Mouse (Mus musculus) cerebellum, adult (tissue): ENCODE data around the gene Thap3.

ENCODE experiments used
- ATAC-seq: cut with Nextera tagmentation; 2 replicates; pipeline ENCODE4 v1.9.2; 2017; ENCODE audit warnings: mild to moderate bottlenecking, moderate library complexity, mixed read lengths; ENCODE audit not compliant: insufficient number of reproducible peaks, low FRiP score, low TSS enrichment

Thap3 gene

GRCm38 (mm10) chr4:151986650-151987049 lies 2.1 kb downstream of the Thap3 start:
- no peak for ATAC-seq

DNA sequence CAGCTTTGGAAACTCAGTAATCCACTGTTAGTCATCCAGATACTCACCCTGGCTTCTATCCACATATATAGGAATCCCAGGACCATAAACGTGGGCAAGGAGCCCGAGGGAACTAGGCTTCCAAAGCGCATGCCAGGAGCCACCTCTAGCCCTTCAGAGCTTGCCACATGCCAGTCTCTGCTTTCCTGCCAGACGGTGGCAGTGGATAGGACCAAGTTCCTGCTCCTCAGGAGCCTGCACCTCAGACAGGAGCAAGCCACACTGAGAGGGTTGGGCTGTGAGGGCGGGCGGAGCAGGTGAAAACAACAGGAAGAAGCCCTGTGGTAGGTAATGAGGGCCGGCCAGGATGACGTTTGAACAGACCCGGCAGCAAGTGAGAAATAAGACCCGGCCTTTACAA lies 2.9 kb downstream of the Thap3 start:
- ATAC-seq: peak; percentile 47; the same call in 1 of the 2 replicates

- no peak for ATAC-seq
These were observed 5.2 kb downstream of the Thap3 start for GRCm38 (mm10) chr4:151983560-151983959.

- ATAC-seq: no peak
These were observed 5.8 kb downstream of the Thap3 start for GRCm38 (mm10) chr4:151983043-151983442.

GRCm38 (mm10) chr4:151981363-151981762 lies 7.4 kb downstream of the Thap3 start:
- ATAC-seq: peak; percentile 57; the same call in 1 of the 2 replicates

DNA sequence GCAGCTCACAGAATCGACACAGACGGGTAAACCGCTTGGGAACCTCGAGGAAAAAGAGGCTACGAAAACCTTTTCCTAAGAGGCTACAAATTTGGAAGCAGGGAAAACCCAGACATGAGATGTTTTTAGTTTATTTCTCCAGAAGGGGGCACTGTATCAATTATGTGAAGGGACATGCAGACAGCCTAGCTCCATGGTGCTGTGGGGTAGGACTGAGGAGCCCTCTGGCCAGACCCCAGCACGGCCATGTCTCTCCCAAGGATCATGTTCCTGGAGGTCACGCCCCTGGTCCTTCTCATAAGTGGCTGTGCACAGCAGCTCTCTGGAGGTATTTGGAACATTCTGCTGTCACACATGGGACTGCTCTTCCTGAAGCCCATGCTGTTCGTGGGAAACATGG lies 8.1 kb downstream of the Thap3 start:
- no peak for ATAC-seq

GRCm38 (mm10) chr4:151977748-151978147 lies 11.0 kb downstream of the Thap3 start:
- peak; percentile 37; the same call in 1 of the 2 replicates for ATAC-seq

DNA sequence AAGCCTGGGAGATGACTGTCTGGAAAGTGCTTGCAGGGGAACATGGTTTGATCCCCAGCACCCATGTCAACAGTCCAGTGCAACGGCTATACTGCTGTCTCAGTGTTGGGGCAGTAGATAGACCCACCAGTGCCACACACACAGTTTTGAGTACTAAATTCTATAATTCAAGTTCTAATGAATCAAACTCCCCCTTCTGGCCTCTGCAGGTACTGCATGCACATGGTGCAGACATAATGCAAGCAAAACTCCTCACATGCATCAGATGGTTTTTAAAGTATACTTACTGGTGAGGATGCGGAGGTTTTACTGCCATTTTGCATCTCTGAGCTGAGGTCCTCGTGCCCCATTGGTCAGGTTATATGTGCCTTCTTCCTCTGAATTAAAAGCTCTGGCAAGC lies 13.4 kb downstream of the Thap3 start:
- ATAC-seq: no peak

- no peak for ATAC-seq
These were observed 16.4 kb downstream of the Thap3 start for GRCm38 (mm10) chr4:151972221-151972967.

GRCm38 (mm10) chr4:151968204-151968921 lies 20.4 kb downstream of the Thap3 start:
- no peak for ATAC-seq

DNA sequence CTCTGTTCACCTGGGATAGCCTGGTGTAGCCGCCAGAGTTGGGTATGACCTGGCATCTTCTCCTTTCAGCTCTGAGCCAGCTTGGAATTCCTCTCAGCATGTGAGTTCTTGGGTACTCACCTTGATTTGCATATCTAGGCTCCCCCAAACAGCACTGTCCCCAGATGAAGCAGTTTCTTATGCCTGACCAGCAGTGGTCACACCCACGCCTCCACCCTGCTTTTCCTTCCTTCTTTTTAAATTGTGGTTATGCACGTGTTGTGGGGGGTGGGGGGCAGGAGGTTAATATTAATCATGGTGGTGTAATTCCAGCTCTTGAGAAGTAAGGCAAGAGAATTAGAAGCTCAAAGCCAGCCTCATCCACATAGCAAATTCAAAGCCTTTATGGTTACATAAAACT lies 26.0 kb downstream of the Thap3 start:
- ATAC-seq: no peak

DNA sequence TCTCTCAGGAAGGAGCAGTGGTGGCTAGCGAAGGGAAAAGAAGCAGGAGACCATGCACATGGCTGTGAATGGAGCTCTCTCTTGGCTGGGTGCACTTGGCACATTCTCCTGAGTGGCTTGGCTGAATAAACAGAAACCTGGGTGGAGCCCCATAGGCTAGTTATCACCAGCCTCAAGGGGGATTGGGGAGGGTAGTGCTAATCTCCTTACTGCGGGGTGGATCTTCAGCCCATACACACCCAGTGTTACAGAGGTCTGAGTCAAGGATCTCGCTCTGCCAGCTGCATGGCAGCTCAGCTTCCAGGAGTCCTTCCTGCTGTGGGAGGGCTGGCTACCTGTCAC lies 28.3 kb downstream of the Thap3 start:
- no peak for ATAC-seq

DNA sequence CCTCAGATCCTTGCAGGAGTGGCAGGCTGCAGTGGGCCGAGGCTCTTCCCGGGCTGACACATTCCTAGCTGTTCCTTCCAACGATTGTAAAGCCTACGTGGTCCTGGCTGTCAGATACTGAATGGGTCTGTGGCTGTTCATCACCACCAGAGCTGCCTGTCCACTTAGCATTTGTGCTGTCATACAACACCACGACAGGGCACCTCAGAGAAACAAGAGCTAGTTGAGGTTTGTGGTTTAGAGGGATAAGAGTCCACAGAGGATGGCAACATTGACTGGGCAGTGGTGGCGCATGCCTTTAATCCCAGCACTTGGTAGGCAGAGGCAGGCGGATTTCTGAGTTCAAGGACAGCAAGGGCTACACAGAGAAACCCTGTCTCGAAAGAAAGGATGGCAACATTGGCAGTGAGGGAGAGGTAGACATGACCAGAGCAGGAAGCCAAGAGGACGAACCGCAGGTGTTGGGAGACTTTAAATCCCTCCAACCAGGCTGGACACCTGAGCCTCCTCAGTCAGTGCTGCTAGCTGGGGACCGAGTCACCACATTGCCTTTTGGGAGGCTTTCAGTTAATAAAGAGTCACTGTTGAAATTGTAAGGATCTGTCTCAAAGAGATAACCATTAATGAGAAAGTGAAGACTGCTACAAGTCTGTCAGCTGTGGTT lies 28.8 kb downstream of the Thap3 start:
- no peak for ATAC-seq

- ATAC-seq: no peak
These were observed 31.0 kb downstream of the Thap3 start for GRCm38 (mm10) chr4:151957584-151958315.

DNA sequence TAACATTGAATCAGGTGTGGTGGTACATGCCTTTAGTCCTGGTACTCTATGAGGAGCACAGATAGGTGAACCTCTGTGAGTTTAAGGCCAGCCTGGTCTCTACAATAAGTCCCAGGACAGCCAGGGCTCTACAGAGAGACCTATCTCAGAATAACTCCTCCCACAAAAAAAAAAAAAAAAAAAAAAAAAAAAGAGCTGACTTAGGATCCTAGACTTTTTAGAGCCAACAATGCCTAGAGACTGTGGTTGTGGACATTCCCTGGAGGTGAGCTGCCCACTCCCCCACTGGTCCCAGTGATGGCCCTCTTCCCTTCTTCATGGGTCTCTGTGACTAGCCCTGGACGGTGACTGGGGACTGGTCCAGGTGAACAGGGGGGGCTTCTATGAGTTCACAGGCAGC lies 33.0 kb downstream of the Thap3 start:
- ATAC-seq: no peak

GRCm38 (mm10) chr4:151953209-151953608 lies 35.6 kb downstream of the Thap3 start:
- ATAC-seq: no peak

- ATAC-seq: peak; percentile 64; the same call in 1 of the 2 replicates
These were observed 40.0 kb downstream of the Thap3 start for GRCm38 (mm10) chr4:151948497-151949471.

DNA sequence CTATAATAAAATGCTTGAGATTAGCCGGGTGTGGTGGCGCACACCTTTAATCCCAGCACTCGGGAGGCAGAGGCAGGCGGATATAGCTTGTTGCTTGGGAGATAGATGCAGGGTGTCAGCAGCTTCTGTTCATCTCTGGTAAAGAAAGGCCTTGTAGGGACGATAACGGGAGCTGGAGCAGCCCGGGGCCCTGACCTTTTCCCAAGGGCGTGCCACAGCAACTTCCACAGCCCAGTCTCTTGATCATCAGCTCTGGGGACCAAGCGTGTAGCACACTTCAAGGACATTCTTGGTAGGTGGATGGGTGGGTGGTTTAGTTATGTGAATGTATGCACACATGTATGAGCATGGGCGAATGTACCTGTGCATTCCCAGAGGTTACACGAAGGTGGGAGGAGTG lies 42.6 kb downstream of the Thap3 start:
- no peak for ATAC-seq

GRCm38 (mm10) chr4:151938089-151938488 lies 50.7 kb downstream of the Thap3 start:
- no peak for ATAC-seq

DNA sequence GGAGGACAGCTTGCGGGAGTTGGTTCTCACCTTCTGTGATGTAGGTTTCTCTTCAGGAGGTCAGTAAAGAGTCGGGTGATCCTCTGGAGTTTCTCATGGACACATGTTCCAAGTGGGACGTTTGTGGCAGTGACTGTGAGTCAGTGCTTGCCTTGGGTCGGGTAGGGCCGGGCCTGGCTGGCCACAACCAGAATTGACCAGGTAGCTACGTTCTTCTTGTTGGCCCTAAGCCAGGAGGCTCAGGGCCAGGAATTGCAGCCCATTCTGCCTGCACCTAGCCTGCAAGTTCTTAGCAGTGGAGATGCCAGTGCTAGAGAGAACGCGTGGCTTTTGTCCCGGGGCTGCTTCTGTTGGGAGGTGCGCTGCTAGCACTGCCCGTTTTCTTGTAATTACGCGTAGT lies 51.4 kb downstream of the Thap3 start:
- no peak for ATAC-seq
